Mouse (Mus musculus) retina, adult 2 months (tissue): ENCODE measurements around the gene Krtap19-5.

ENCODE experiments used
- DNase-seq: peaks from one replicate; pipeline ENCODE4 v3.0.0-alpha.2; 2012; ENCODE audit warnings: low read depth, low spot score

Krtap19-5 gene

DNA sequence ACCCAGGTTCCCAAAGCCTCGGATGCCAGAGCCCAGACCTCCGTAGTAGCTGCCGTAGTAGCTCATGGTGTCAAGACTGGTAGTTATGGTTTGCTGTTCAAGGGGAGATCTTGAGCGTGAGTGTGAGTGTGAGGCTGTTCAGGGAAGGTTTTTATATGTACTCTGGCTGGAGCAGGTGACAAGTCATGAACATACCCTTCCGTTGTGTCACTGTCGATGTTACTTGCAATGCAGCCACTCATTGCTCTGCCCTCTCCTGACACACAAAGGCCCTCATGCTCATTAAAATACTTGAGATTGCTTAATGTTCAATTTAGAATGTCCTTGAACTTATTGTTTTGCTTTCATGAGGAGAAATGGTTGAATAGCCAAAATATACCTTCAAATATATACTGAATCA, at the start of gene Krtap19-5:
Gene Krtap19-5 (minus strand): TSS at position 101 of the 400 bp plus-strand sequence.
- no peak for DNase-seq

DNA sequence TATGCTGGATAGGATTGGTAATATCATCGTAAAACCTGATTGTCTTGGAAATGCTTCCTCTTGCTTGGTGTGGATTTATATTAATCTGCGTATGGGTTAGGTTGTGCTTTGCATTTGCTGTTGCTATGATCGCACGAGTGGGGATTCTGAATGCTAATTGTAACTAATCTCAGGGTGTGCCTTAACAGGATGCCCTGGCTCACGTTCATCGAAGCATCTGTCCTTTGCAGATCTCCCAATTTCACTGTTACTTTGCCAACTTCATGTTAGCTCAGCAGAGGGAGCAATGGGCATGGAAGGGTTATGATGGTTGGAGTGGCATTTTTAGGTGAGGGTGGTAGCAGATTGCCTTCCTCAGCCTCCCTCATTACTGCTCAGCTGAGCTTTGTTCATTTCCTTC, 44.8 kb upstream of the Krtap19-5 start:
- no peak for DNase-seq

DNA sequence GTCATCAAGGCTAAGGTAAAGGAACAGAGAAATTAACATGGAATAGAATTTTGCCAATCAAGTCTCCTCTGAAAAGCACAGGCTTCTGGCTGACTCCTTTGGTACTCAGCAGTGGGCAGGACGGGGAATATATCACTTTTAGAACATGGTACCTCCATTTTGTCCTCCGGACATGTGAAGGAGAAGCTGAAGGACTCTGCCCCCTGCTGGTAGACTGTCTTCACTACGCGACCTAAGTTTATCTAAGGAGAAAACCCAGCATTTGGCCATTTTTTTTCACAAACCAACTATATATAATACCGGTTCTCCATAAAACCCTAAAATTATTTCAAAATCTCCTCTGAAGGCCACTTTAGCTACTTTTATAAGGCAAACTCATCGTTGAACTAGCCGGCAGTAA, 42.0 kb upstream of the Krtap19-5 start:
- no peak for DNase-seq

DNA sequence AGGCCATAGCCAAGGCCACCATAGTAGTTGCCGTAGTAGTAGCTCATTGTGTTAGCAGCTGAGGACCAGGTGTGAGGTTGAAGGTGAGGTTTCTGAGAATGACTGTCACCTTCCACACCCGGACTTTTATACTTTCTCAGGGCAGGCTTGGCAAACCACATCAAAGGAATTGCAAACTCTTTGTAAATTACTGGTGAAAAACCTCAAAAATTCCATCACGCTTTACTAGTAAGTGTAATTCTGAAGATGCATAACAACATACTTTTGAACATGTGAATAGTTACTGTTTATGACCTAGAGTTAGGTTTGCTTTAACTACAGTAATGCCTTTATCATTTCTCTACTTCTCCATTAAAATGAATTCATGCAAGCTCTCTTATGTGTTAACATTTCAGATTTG, 35.9 kb upstream of the Krtap19-5 start, which contains the start of gene Krtap19-9b:
Gene Krtap19-9b (minus strand): TSS at position 101 of the 400 bp plus-strand sequence.
- DNase-seq: no peak

DNA sequence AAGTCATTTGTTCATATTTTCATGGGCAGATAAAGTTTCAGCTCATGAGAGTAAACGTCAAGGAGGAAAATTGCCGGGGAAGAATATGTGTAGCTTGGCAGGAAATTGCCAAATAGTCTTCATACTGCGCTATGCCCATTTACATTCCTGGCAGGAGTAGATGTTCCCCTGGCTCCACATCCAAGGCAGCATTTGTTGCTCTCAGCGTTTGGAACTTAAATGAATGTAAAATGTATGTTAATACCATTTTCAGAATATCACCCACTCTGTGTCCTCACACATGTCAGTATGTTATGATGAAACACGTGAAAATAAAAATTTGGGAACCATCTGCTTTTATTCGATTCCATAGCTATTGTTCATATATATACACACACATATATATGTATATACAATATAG, 9.4 kb downstream of the Krtap19-5 start:
- DNase-seq: no peak

DNA sequence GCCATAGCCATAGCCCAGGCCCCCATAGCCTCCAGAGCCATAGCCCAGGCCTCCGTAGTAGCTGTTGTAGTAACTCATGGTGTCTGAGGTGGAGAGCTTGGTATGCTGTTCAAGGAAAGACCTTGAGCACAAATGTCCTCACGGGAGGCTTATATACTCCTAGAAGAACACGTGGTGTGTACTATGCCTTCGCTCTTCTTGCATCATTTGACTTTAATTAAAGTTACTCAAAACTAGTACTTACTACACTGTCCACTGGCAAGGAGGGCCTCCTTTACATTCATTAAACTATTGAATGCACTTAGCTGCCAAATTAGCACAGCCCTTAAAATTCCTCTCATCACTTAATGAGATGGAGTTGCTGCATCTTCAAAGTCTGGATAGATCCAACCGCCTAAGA, 11.3 kb downstream of the Krtap19-5 start, which contains the start of gene Krtap19-4:
Gene Krtap19-4 (minus strand): TSS at position 101 of the 400 bp plus-strand sequence.
- DNase-seq: no peak

DNA sequence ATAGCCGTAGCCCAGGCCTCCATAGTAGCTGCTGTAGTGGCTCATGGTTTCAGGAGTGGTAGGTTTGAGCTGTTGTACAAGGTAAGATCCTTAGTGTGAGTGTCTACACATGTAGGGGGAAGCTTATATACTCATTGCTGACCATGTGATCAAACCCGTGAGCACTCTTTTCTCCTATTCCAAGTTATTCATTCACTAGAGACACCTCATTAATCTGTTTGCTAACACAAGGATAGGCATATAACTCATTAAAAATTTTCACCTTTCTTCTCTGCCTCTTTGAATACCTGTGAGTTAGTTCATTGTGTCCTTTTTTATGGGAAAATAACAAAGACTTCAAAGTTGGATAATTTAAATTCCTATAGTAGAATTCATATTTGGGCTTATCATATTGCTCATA, 18.3 kb downstream of the Krtap19-5 start, which contains the start of gene Krtap19-3:
Gene Krtap19-3 (minus strand): TSS at position 101 of the 400 bp plus-strand sequence.
- no peak for DNase-seq

DNA sequence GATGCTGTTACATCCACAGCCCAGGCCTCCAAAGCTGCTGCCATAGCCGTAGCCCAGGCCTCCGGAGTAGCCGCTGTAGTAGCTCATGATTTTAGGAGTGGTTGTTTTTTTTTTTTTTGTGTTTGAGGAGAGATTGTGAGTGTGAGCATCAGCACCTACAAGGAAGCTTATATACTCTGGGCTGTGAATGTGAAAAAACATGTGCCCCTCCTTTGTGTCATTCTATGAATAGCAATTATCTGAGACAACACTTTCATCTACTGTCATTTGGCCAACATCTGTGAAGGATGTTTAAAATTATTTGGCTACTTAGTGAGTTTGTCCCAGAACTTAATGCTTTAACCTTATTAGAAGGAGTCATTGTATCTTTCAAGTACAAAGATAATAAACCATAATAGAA, 22.1 kb downstream of the Krtap19-5 start, which contains the start of gene Krtap19-2:
Gene Krtap19-2 (minus strand): TSS at position 101 of the 400 bp plus-strand sequence.
- no peak for DNase-seq

DNA sequence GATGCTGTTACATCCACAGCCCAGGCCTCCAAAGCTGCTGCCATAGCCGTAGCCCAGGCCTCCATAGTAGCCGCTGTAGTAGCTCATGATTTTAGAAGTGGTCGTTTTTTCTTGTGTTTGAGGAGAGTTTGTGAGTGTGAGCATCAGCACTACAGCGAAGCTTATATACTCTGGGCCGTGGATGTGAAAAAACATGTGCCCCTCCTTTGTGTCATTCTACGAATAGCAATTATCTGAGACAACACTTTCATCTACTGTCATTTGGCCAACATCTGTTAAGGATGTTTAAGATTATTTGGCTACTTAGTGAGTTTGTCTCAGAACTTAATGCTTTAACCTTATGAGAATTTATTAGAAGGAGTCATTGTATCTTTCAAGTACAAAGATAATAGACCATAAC, 26.9 kb downstream of the Krtap19-5 start, which contains the start of gene Krtap19-1:
Gene Krtap19-1 (minus strand): TSS at position 101 of the 400 bp plus-strand sequence.
- DNase-seq: no peak

DNA sequence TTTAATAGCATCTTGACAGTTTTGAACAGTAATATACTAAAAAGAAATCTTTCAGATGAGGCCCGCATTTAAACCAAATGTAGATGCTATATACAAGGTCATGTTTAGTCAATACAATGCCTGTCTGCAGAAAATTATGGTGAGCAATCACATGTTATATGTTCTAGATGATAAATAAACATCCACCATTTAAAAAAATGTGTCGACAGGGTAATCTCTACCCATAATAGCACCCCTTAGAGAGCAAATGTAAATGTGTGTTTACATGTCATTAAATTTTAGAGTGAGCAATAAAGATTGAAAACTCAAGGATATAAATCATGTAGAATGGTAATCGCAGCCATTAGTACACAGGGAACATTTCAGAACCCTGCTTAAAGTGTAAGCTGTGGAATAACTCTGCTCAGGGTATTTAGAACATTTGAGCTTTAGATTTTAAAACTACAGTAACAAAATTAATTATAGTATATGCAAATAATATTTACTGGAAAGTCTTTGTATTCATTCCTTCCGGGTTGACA, 31.3 kb downstream of the Krtap19-5 start:
- DNase-seq: no peak

DNA sequence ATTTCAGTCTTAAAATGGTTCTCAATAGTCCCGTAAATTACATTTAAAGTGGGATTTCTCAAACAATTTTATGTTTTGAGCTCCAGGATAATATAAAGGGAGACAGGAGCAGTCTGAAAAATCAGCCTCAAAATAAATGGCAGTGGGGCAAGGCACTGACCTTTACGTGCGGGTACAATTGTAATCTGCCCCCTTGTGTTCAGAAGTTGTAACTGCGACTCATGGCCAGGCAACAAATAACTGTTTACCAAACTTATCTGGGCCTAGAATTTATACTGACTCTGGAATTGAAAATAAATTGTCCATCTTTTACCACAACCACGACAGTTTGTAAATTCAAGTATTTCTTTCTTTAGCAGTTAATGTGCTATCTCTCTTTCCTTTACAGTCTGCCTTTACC, 44.8 kb downstream of the Krtap19-5 start:
- no peak for DNase-seq

DNA sequence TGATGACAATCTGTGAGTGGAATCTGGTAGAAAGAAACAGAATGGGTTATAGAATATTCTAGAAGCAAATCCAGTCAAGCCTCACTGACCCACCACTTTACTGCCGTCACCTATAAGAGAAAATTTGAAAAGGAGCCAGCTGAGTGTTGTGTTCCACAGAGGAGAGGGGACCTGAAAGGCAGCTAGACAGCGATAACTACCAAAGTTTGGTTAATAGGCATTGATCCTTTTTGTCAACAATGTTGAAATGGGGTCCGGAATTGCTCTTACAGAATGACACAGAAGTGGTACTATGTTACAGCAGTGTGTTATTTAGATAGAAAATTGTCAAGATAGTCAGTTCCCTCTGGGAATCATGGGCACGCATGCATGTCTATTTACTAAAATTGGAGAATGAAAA, 47.7 kb downstream of the Krtap19-5 start:
- no peak for DNase-seq

DNA sequence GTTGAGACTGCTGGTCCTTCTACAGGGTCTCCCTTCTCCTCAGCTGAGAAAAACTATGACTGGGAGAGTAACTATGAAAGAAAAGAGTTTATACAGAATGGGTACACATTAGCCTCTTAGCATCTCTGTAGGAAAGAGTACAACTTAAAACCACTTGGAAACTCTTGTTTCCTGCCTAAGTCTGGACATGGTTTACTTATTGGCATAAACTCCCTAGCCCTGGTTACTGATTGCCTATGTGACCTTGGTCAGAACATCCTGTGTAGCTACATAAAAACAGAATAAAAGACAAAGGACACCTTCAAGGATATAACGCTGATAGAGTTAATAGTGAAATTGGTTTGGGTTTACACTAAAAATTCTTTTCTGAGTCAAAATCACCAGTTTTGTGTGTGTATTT, 48.9 kb downstream of the Krtap19-5 start:
- DNase-seq: no peak
